Mouse (Mus musculus) gastrocnemius, postnatal 25 days (tissue): ENCODE results near the gene Hsd17b13. TPM values are rescaled to one million over a fixed set of nuclear protein-coding genes. Genes with fewer than 3 reads are reported as not detected.
"Not testable (repeated sequence)": the region's sequence is repeated elsewhere in the genome, so short reads cannot be mapped to it uniquely, and the experiment has no call there.

Experiments used
- DNase-seq: peaks from one replicate; pipeline ENCODE4 v3.0.0; 2022
- long read RNA-seq, 2 experiments: library from polyadenylated mRNA; stranded (forward); transcript quantifications; one replicate each; pipeline ENCODE4 v2.0.0; 2021
- total RNA-seq, 2 experiments: library from RNA; stranded (reverse); gene quantifications; 1 replicate in 1 of 2; 2 replicates in 1 of 2; pipeline ENCODE4 v1.2.3; 2021

Hsd17b13 gene
- total RNA-seq, result not detected
- long read RNA-seq, experiment 1, result 0 reads
- long read RNA-seq, experiment 2, result 0 reads

- no peak for DNase-seq
Measured at GRCm38 (mm10) chr5:103977297-103977696, at the start of gene Hsd17b13. Gene Hsd17b13, minus strand, starts transcription at chr5:103977410.

- DNase-seq, result no peak
Measured at GRCm38 (mm10) chr5:104025245-104025854, 48.1 kb upstream of the Hsd17b13 start.

- DNase-seq, result no peak
Measured at GRCm38 (mm10) chr5:104024762-104025161, 47.6 kb upstream of the Hsd17b13 start.

- not testable (repeated sequence) for DNase-seq
Measured at GRCm38 (mm10) chr5:104024193-104024592, 47.0 kb upstream of the Hsd17b13 start.

GRCm38 (mm10) chr5:104023289-104024020 lies 46.2 kb upstream of the Hsd17b13 start:
- no peak for DNase-seq

- no peak for DNase-seq
Measured at GRCm38 (mm10) chr5:104022558-104022957, 45.3 kb upstream of the Hsd17b13 start.

GRCm38 (mm10) chr5:104021597-104022378 lies 44.6 kb upstream of the Hsd17b13 start, which contains the start of gene Hsd17b11:
Gene Hsd17b11, minus strand, starts transcription at chr5:104021919.
- DNase-seq, result peak; percentile 87

GRCm38 (mm10) chr5:104011419-104011818 lies 34.2 kb upstream of the Hsd17b13 start:
- no peak for DNase-seq

- DNase-seq, result no peak
Measured at GRCm38 (mm10) chr5:104010261-104010660, 33.1 kb upstream of the Hsd17b13 start.

- no peak for DNase-seq
Measured at GRCm38 (mm10) chr5:104009421-104009820, 32.2 kb upstream of the Hsd17b13 start.

- DNase-seq, result no peak
Measured at GRCm38 (mm10) chr5:104007801-104008200, 30.6 kb upstream of the Hsd17b13 start.

GRCm38 (mm10) chr5:104006811-104007210 lies 29.6 kb upstream of the Hsd17b13 start:
- DNase-seq, result no peak

GRCm38 (mm10) chr5:104003955-104004354 lies 26.7 kb upstream of the Hsd17b13 start:
- DNase-seq, result no peak

- no peak for DNase-seq
Measured at GRCm38 (mm10) chr5:104003256-104003931, 26.2 kb upstream of the Hsd17b13 start.

- no peak for DNase-seq
Measured at GRCm38 (mm10) chr5:104002549-104003255, 25.5 kb upstream of the Hsd17b13 start.

GRCm38 (mm10) chr5:103999738-104000137 lies 22.5 kb upstream of the Hsd17b13 start:
- DNase-seq, result peak; percentile 44

- no peak for DNase-seq
Measured at GRCm38 (mm10) chr5:103998739-103999138, 21.5 kb upstream of the Hsd17b13 start.

- no peak for DNase-seq
Measured at GRCm38 (mm10) chr5:103995181-103995580, 18.0 kb upstream of the Hsd17b13 start.

- DNase-seq, result no peak
Measured at GRCm38 (mm10) chr5:103994669-103995068, 17.5 kb upstream of the Hsd17b13 start.

GRCm38 (mm10) chr5:103993601-103994000 lies 16.4 kb upstream of the Hsd17b13 start:
- DNase-seq, result no peak

- no peak for DNase-seq
Measured at GRCm38 (mm10) chr5:103992831-103993230, 15.6 kb upstream of the Hsd17b13 start.
